15 mouse cellular contexts compared by ENCODE assay signal in genomic region chr3:27592728-27593484, GRCm38 (mm10).
A peak's percentile ranks its signal among the peaks of the same experiment; 100 is the strongest.
DNase-seq lines count a peak whose midpoint lies in the region; ATAC-seq lines count a peak whose summit lies in the region.
"Had no signal": no experiment of that assay in that cellular context is flagged by ENCODE, and none has a peak within 500 bp of the region (broad histone marks: within the 10 kb centered on the region; RNA-seq: fewer than 3 reads in every experiment).

No protein-coding gene starts in this region.

- no peak overlapping the region for H3K27ac ChIP-seq in kidney, embryonic 14.5 days (ENCODE audit: low read depth, low read length)
- H3K27ac ChIP-seq in embryonic facial prominence, embryonic 14.5 days (replicated peaks; ENCODE audit: low read depth, low read length) = peak overlapping the region; percentile 71
- peak overlapping the region; percentile 39 for H3K27ac ChIP-seq in kidney, embryonic 16.5 days (ENCODE audit: low read length)
- peak overlapping the region; percentile 67 for H3K27ac ChIP-seq in limb, embryonic 15.5 days
- H3K27ac ChIP-seq: gastrocnemius, adult 2 months; heart, embryonic 15.5 days; left cerebral cortex, adult 2 months had no signal

- WGBS in kidney, embryonic 14.5 days = 83% methylated on average over 11 of the region's 11 CpGs
- 85% methylated on average over 11 of the region's 11 CpGs for WGBS in embryonic facial prominence, embryonic 14.5 days
- 81% methylated on average over 11 of the region's 11 CpGs for WGBS in kidney, embryonic 16.5 days
- WGBS in limb, embryonic 15.5 days = 89% methylated on average over 11 of the region's 11 CpGs

- H3K4me3 ChIP-seq in kidney, embryonic 14.5 days (ENCODE audit: low read length) = no peak overlapping the region
- no peak overlapping the region for H3K4me3 ChIP-seq in embryonic facial prominence, embryonic 14.5 days (ENCODE audit: low read depth, low read length)
- H3K4me3 ChIP-seq in kidney, embryonic 16.5 days (ENCODE audit: low read length) = no peak overlapping the region
- no peak overlapping the region for H3K4me3 ChIP-seq in limb, embryonic 15.5 days
- H3K4me3 ChIP-seq: gastrocnemius, adult 2 months; heart, embryonic 15.5 days; left cerebral cortex, adult 2 months had no signal

- H3K9me3 ChIP-seq in kidney, embryonic 14.5 days (ENCODE audit: control insufficient read depth, low read length) = no peaks in the 10 kb centered on the region
- no peaks in the 10 kb centered on the region for H3K9me3 ChIP-seq in embryonic facial prominence, embryonic 14.5 days (ENCODE audit: control insufficient read depth, low read length)
- no peaks in the 10 kb centered on the region for H3K9me3 ChIP-seq in kidney, embryonic 16.5 days (ENCODE audit: low read length)
- H3K9me3 ChIP-seq in limb, embryonic 15.5 days = no peaks in the 10 kb centered on the region
- H3K9me3 ChIP-seq: heart, embryonic 15.5 days had no signal

- peaks cover 5% of the 10 kb centered on the region; the same call in 1 of the 2 replicates for H3K4me1 ChIP-seq in kidney, embryonic 14.5 days (ENCODE audit: control insufficient read depth, insufficient read depth, low read length)
- peaks cover 9% of the 10 kb centered on the region for H3K4me1 ChIP-seq in embryonic facial prominence, embryonic 14.5 days (ENCODE audit: control insufficient read depth, insufficient read depth, low read length)
- peaks cover 12% of the 10 kb centered on the region for H3K4me1 ChIP-seq in kidney, embryonic 16.5 days (ENCODE audit: insufficient read depth, low read length)
- H3K4me1 ChIP-seq in limb, embryonic 15.5 days = peaks cover 22% of the 10 kb centered on the region

- ATAC-seq in kidney, embryonic 14.5 days (ENCODE audit: low FRiP score, low TSS enrichment) = no peak
- ATAC-seq in embryonic facial prominence, embryonic 14.5 days (ENCODE audit: low read depth) = no peak
- ATAC-seq in kidney, embryonic 16.5 days (ENCODE audit: low FRiP score, low TSS enrichment) = peak; percentile 67
- ATAC-seq in limb, embryonic 15.5 days (ENCODE audit: insufficient number of reproducible peaks, low FRiP score, low TSS enrichment, low read depth) = no peak

- no peak overlapping the region for H3K9ac ChIP-seq in kidney, embryonic 14.5 days (ENCODE audit: low read depth, low read length)
- no peak overlapping the region for H3K9ac ChIP-seq in embryonic facial prominence, embryonic 14.5 days (ENCODE audit: low read depth, low read length)
- H3K9ac ChIP-seq in kidney, embryonic 16.5 days (replicated peaks; ENCODE audit: low read length) = no peak overlapping the region
- H3K9ac ChIP-seq in limb, embryonic 15.5 days = no peak overlapping the region
- H3K9ac ChIP-seq: heart, embryonic 15.5 days had no signal

- DNase-seq in kidney, adult 11 months = peak; percentile 74
- DNase-seq in embryonic facial prominence, embryonic 14.5 days (ENCODE audit: low spot score) = no peak
- no peak for DNase-seq in spleen, adult 12 weeks (ENCODE audit: low spot score)
- no peak for DNase-seq in cerebellum, adult 8-10 months
- DNase-seq: cerebellum, postnatal 14 days; gastrocnemius, adult 2 months; lung, postnatal 10 days; midbrain, embryonic 14.5 days; retina, postnatal 1 day; thymus, adult 18-20 months had no signal

- H3K4me2 ChIP-seq in kidney, embryonic 14.5 days (replicated peaks; ENCODE audit: low read depth, low read length) = no peak overlapping the region
- no peak overlapping the region for H3K4me2 ChIP-seq in embryonic facial prominence, embryonic 14.5 days (ENCODE audit: low read depth, low read length)
- no peak overlapping the region for H3K4me2 ChIP-seq in kidney, embryonic 16.5 days (replicated peaks; ENCODE audit: low read depth, low read length)
- no peak overlapping the region for H3K4me2 ChIP-seq in limb, embryonic 15.5 days
- H3K4me2 ChIP-seq: heart, embryonic 15.5 days had no signal

- H3K27me3 ChIP-seq in kidney, embryonic 14.5 days (ENCODE audit: control insufficient read depth, insufficient read depth, low read length) = no peaks in the 10 kb centered on the region
- no peaks in the 10 kb centered on the region for H3K27me3 ChIP-seq in embryonic facial prominence, embryonic 14.5 days (replicated peaks; ENCODE audit: control insufficient read depth, insufficient read depth, low read length)
- H3K27me3 ChIP-seq in kidney, embryonic 16.5 days (ENCODE audit: insufficient read depth, low read length) = no peaks in the 10 kb centered on the region
- no peaks in the 10 kb centered on the region for H3K27me3 ChIP-seq in limb, embryonic 15.5 days
- H3K27me3 ChIP-seq: heart, embryonic 15.5 days had no signal

- no peaks in the 10 kb centered on the region for H3K36me3 ChIP-seq in kidney, embryonic 14.5 days (ENCODE audit: control insufficient read depth, insufficient read depth, low read length)
- H3K36me3 ChIP-seq in embryonic facial prominence, embryonic 14.5 days (ENCODE audit: control insufficient read depth, insufficient read depth, low read length) = peaks cover 8% of the 10 kb centered on the region; the same call in 1 of the 2 replicates
- no peaks in the 10 kb centered on the region; the same call in 1 of the 2 replicates for H3K36me3 ChIP-seq in kidney, embryonic 16.5 days (ENCODE audit: insufficient read depth, low read length)
- H3K36me3 ChIP-seq in limb, embryonic 15.5 days = no peaks in the 10 kb centered on the region; the same call in 1 of the 2 replicates
- H3K36me3 ChIP-seq: heart, embryonic 15.5 days had no signal
